ENCODE assay signal across 8 mouse cellular contexts in the genomic region with DNA sequence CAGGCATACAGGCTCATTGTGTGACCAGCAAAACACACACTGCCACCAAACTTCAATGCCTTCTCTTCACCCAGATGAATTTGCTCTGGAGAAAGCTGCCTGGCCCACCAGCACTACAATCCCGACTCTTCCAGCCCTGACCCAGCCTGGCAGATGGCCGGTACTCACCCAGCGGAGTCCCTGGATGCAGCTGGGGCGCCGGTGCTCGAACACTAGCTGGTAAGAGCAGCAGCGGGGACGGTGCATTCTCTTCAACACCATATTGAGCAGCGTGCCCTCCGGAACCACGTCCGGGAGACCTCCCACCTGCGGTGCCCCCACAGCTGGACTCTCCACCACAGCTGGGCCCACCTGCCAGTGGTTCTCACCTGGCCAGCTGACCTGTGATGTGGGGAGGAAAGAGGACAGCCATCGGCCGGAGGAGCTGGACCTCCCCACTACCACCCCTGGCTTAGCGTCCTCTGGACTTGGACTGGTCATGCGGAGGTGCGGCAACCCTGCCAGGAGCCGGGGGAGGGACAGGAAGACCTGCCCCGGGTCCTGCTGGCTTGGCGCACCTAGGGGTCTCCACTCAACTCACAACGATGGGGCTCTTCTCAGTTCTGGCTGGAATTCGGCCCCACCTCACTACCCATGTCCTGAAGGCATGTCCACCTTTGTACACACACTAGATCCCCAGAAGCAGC. TPM values are rescaled to one million over a fixed set of nuclear protein-coding genes. Genes with fewer than 3 reads are reported as not detected.
A peak's percentile ranks its signal among the peaks of the same experiment; 100 is the strongest.
DNase-seq lines count a peak whose midpoint lies in the region; ATAC-seq lines count a peak whose summit lies in the region.

No protein-coding gene starts in this region.

- WGBS in forebrain, embryonic 15.5 days: 6% methylated on average over 23 of the region's 23 CpGs
- WGBS in midbrain, embryonic 15.5 days: 5% methylated on average over 23 of the region's 23 CpGs

- DNase-seq in kidney, postnatal 10 days: peak; percentile 75
- DNase-seq in urinary bladder, postnatal 4 days (ENCODE audit: low spot score in 2 of 2): no peak
- DNase-seq in retina, postnatal 1 day: no peak
- DNase-seq in gastrocnemius, postnatal 4 days (ENCODE audit: low spot score in 2 of 2): no peak

- H3K9me3 ChIP-seq in megakaryocyte, embryonic 14.5 days: no peaks in the 10 kb centered on the region
- no peaks in the 10 kb centered on the region for H3K9me3 ChIP-seq in forebrain, embryonic 15.5 days
- H3K9me3 ChIP-seq in midbrain, embryonic 15.5 days: no peaks in the 10 kb centered on the region

- H3K27ac ChIP-seq in forebrain, embryonic 15.5 days (replicated peaks): peak overlapping the region; percentile 29
- H3K27ac ChIP-seq in midbrain, embryonic 15.5 days: peak overlapping the region; percentile 66

- H3K4me1 ChIP-seq in megakaryocyte, embryonic 14.5 days: peaks cover 56% of the 10 kb centered on the region
- H3K4me1 ChIP-seq in forebrain, embryonic 15.5 days: peaks cover 32% of the 10 kb centered on the region
- peaks cover 34% of the 10 kb centered on the region for H3K4me1 ChIP-seq in midbrain, embryonic 15.5 days

- H3K9ac ChIP-seq in forebrain, embryonic 15.5 days (replicated peaks): peak overlapping the region; percentile 41
- peak overlapping the region; percentile 45 for H3K9ac ChIP-seq in midbrain, embryonic 15.5 days

- ATAC-seq in megakaryocyte, adult 5-6 weeks (ENCODE audit: poor library complexity, severe bottlenecking): no peak
- 0 out of 2 replicates have a peak, but pooled peaks have one; percentile 5 for ATAC-seq in forebrain, embryonic 15.5 days (replicated peaks)
- peak; percentile 32; the same call in 1 of the 2 replicates for ATAC-seq in midbrain, embryonic 15.5 days (replicated peaks)

- H3K27me3 ChIP-seq in megakaryocyte, embryonic 14.5 days (replicated peaks): peaks cover 91% of the 10 kb centered on the region
- peaks cover 21% of the 10 kb centered on the region for H3K27me3 ChIP-seq in forebrain, embryonic 15.5 days
- H3K27me3 ChIP-seq in midbrain, embryonic 15.5 days (replicated peaks): peaks cover 26% of the 10 kb centered on the region

- H3K4me3 ChIP-seq in megakaryocyte, embryonic 14.5 days (replicated peaks): peak overlapping the region; percentile 90
- H3K4me3 ChIP-seq in forebrain, embryonic 15.5 days: peak overlapping the region; percentile 46
- H3K4me3 ChIP-seq in midbrain, embryonic 15.5 days: peak overlapping the region; percentile 45

- H3K36me3 ChIP-seq in megakaryocyte, embryonic 14.5 days (replicated peaks; ENCODE audit: low read length): no peaks in the 10 kb centered on the region
- no peaks in the 10 kb centered on the region for H3K36me3 ChIP-seq in forebrain, embryonic 15.5 days
- no peaks in the 10 kb centered on the region for H3K36me3 ChIP-seq in midbrain, embryonic 15.5 days (replicated peaks)

- H3K4me2 ChIP-seq in forebrain, embryonic 15.5 days (replicated peaks): peak overlapping the region; percentile 91
- peak overlapping the region; percentile 90 for H3K4me2 ChIP-seq in midbrain, embryonic 15.5 days

RNA-seq across cellular contexts. Expression of a gene that starts 1.0 kb away (rescaled TPM):
- polyA plus RNA-seq in megakaryocyte, embryonic 14.5 days (2012; ENCODE audit: insufficient read depth, low replicate concordance): 2.3 and 4.5 TPM in 2 replicates
- total RNA-seq in megakaryocyte, adult 5-6 weeks (2015): 0.02 TPM in 1 of 2 replicates, not detected in the other
- 1.2 and 1.4 TPM in 2 replicates for total RNA-seq in megakaryocyte, adult 5-6 weeks (2017)
- polyA plus RNA-seq in forebrain, embryonic 15.5 days (2015; fragmentation: Nextera tagmentation; extraction: Ambion mirVana): 8.6 and 9.0 TPM in 2 replicates
- 15.4 and 16.8 TPM in 2 replicates for polyA plus RNA-seq in midbrain, embryonic 15.5 days (2015; fragmentation: Nextera tagmentation; extraction: Ambion mirVana)
- 10 to 100 TPM in 1 of 2 experiments, 1 to 10 TPM in 1; 9.4 to 11.0 TPM for total RNA-seq in gastrocnemius, postnatal 4 days (2021)

RNA-seq across cellular contexts. Expression of a gene that starts 11.6 kb away (rescaled TPM):
- 58.7 and 61.4 TPM in 2 replicates for polyA plus RNA-seq in megakaryocyte, embryonic 14.5 days (2012; ENCODE audit: insufficient read depth, low replicate concordance)
- total RNA-seq in megakaryocyte, adult 5-6 weeks (2015): 42.3 and 47.1 TPM in 2 replicates
- 33.1 and 33.5 TPM in 2 replicates for total RNA-seq in megakaryocyte, adult 5-6 weeks (2017)
- 64.9 and 66.6 TPM in 2 replicates for polyA plus RNA-seq in forebrain, embryonic 15.5 days (2015; fragmentation: Nextera tagmentation; extraction: Ambion mirVana)
- polyA plus RNA-seq in midbrain, embryonic 15.5 days (2015; fragmentation: Nextera tagmentation; extraction: Ambion mirVana): 85.7 and 90.1 TPM in 2 replicates
- total RNA-seq in gastrocnemius, postnatal 4 days (2021): 10 to 100 TPM; 32.6 to 35.4 TPM

RNA-seq across cellular contexts. Expression of a gene that starts 35.6 kb away (rescaled TPM):
- polyA plus RNA-seq in megakaryocyte, embryonic 14.5 days (2012; ENCODE audit: insufficient read depth, low replicate concordance): 0.09 TPM in 1 of 2 replicates, not detected in the other
- 0.21 TPM in 1 of 2 replicates, not detected in the other for total RNA-seq in megakaryocyte, adult 5-6 weeks (2015)
- total RNA-seq in megakaryocyte, adult 5-6 weeks (2017): 0.40 and 0.81 TPM in 2 replicates
- 0.22 TPM in 1 of 2 replicates, not detected in the other for polyA plus RNA-seq in forebrain, embryonic 15.5 days (2015; fragmentation: Nextera tagmentation; extraction: Ambion mirVana)
- polyA plus RNA-seq in midbrain, embryonic 15.5 days (2015; fragmentation: Nextera tagmentation; extraction: Ambion mirVana): 0.17 and 0.27 TPM in 2 replicates
- under 1 TPM; 0.74 to 0.86 TPM for total RNA-seq in gastrocnemius, postnatal 4 days (2021)
